Mouse (Mus musculus) cerebellum, adult 9-11 months (tissue): ENCODE measurements around the gene Hs6st3.
A peak's percentile ranks its signal among the peaks of the same experiment; 100 is the strongest.

Experiments used
- DNase-seq: peaks from one replicate; pipeline ENCODE4 v3.0.0; 2022

Hs6st3 gene

DNA sequence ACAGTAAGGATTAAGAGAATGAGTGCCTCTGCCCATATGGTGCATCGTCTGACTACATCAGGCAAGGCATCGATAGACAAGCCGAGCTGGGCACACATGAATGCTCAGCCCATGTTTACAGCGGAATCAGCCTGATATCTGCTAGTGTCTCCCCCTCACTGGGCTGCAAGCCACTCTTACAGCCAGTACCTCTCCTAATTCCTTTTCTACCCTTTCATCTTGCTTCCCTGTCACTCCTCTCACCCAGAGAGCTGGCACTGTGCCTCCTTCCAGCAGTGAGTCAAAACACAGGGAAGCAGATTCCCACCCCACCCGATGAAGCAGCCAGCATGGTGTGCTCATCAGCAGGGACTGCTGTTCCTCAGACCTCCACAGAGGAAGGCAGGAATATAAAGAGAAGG is 527.6 kb downstream of the Hs6st3 start:
- peak; percentile 11 for DNase-seq

DNA sequence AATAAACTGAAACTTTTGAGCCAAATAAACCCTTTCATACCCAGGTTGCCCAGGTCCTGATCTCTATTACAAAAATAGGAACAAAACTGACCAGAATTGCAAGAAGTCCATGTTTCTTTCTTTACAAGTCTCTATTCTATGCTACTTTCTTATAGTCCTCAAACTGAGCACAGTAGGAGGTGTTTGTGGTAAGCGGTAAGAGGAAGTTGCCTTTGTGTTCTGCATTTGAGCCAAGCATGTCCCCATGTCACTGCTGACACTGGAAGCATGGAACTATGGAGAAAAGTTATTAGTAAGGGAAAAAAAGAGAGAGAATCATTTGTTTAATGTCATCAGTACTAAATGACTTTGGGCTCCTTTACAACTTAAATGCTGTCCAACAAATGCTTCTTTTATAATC is 529.3 kb downstream of the Hs6st3 start:
- no peak for DNase-seq

DNA sequence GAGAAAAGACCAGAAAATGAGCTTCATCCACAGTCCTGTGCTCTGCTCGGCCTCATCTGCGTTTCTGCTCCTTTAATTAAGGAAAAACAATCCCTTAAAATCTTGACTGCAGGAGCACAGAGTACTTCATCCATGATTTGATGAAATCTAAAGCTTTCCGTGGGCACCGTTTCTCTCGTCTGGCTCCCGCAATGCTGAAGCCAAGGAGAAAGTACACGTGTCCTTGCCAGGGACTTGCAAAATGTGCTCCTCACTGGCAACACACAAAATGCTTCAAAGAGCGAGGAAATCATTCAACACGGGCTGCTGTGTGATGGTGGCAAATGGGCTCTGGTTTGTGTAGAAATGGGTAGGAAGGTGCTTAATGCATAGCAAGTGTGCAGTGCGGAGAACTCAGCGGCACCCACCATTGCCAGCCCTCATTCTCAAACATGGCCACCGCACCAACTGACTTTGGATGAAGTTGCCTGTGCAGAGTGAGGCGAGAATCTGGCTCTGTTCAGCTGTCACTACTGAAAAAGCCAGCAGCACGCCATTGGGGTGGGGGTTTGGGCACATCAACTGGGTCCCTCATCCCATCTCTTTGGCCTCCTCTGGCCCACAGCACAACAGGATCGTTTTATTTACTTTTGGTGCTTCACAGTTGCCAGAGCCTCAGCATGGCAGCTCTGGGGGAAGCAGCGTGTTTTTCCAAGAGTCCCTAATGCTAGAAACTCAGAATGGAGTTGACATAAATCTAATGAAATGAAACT is 532.9 kb downstream of the Hs6st3 start:
- no peak for DNase-seq

DNA sequence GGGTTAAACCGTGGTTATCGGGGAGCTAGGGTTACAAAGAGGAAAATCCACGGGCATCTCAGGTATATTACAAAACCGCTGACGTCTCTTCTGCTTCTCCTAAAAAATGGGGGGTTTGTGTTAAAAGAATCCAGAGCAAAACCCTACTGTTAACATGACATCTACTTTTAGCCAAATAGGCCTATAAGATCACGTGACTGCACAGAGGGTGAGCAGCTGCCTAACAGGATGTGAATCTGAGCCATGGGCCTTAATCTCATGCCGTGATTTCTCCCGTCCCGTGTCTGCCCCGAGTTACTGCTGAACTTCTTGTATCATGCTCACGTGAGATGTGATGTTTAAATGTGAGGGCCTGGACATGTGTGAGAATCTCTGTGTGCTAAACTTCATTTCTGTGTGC is 540.4 kb downstream of the Hs6st3 start:
- DNase-seq: no peak

DNA sequence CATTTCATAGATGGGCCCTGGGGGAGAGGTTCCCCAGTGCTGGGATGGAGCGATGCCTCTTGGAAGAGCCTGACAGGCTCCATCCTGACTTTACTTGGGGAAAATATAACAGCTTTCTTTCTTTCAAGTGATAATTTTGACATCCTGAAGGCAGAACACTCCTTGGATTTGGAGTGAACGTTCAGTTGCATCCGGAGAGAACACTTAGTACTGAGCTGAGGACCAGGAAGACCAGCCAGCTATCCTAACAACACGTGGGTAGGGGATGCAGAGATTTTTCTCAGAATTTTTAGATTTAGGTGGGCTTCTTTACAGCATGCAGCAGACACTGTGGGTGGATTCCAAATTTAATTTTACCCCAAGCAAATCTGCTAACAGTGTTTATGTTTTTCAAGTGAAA is 541.9 kb downstream of the Hs6st3 start:
- no peak for DNase-seq

DNA sequence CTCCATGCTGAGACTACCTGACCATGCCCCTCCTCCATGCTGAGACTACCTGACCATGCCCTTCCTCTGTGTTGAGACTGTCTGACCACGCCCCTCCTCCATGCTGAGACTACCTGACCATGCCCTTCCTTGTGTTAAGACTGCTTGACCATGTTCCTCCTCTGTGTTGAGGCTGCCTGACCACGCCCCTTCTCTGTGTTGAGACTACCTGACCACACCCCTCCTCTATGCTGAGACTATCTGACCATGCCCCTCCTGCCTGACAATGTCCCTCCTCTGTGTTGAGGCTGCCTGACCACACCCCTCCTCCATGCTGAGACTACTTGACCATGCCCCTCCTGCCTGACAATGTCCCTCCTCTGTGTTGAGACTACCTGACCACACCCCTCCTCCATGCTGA is 549.7 kb downstream of the Hs6st3 start:
- DNase-seq: no peak

DNA sequence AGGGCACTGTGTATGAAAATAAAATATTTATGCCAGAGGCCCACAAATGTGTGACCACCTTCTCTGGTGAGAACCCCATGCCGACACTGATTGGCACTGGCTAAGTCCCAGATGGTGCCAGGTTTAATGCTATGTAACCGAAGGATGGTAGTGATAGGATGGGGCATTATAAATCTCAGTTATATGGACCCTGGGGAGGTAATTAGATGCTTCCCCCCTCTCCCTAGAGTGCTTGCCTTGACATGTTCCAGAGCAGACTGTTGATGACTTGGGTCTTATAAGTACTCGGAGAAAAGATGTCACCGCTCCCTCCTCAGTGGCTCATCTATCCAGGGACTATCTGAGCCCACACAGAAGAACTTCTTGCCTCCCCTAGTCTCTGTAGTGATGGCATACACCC is 561.8 kb downstream of the Hs6st3 start:
- no peak for DNase-seq

DNA sequence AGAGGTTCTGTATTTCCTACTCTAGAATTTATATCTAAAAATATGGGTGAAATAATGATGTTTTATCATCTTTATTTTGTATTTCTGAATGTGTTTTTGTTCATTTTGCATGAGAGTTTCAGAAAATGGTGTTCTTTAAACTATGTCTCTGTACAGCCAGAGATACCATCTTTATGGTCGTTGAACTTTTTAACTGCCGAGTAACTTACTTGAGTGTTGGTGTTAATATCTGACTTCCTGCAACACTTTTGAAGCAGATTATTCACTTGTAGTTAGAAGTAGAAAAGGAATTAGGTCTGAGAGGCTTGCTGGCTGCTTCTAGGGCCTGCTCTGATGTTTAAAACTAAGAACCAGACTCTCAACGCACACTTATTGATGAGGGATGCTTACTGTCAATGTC is 576.6 kb downstream of the Hs6st3 start:
- DNase-seq: no peak

DNA sequence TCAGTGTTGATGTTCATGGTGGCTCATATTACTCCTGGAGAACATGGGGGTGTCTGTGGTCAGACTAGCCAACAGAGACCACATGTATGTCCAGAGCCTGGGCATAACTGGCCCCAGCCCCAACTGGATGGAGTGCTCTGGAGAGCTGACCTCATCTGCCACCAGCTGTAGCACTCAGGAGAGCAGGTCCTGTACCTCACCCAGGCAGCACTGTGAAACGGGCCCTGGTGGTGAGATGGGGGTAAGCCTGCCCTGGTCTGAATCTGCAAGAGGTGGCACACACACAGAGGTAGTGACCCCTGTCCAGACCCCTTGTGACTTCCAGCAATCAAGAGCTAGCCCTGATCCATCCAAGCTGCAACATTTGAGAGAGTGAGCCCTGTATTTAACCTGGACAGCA is 579.2 kb downstream of the Hs6st3 start:
- no peak for DNase-seq

DNA sequence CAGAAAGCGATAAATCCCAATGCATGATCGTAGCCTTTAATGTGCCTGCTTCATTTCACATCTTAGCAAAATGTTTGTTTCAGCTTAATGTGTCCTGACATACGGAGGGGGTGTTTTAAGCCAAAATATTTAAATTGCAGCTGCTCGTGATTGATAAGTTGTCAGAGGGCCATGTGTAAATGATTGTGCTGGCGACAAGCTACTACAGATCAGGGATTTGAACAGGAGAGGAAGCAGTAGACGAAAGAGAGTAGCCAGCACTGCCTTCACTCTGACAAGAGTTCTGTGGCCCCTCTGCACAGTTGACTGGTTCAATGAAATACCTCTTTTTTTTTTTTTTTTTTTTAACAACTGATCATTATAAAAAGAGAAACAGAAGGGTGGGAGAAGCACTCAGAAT is 587.0 kb downstream of the Hs6st3 start:
- no peak for DNase-seq

DNA sequence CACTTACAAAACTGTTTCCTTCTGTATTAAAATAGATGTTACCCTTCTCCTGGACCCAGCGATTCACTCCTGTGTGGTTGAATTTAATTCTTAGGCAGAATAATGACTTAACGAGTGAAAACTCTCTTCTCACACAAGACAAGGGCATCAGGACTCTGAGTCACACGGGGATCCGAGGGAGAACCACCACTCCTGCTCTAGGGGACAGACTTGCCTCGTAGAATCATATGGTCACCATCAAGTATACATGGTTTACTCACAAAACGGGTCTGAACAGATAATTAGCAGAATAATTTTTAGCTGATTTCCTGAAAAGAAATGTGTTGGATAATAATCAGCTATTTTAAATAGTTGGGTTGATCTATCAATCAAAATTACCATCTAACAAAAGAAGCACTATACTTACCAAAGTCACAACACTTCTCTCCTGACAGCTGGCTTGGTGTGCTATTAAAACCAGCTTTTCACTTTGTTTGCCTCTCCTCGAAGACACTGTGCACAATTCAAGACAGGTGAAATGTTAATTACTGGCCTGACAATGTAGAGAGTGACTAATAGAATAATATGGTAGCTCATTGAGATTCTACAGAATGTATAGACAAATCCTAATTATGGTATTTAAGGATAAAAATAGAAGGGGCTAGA is 593.4 kb downstream of the Hs6st3 start:
- DNase-seq: no peak

DNA sequence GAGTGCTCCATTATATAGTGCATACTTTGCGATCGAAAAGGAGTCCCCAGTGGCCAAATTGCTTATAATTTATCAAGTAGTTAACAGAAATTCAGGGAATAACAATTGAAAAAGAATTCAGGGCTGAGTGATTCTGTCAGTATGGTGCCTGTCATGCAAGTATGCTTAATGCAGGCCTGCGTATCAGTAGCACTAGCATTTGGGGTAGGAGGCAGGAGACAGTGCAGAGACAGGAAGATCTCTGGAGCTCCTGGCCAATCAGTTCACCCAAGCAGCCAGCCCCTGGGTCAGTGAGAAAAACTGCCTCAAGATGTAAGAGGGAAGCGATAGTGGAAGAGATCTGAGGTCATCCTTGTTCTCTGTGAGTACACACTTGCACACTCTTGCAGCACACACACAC is 594.1 kb downstream of the Hs6st3 start:
- no peak for DNase-seq

DNA sequence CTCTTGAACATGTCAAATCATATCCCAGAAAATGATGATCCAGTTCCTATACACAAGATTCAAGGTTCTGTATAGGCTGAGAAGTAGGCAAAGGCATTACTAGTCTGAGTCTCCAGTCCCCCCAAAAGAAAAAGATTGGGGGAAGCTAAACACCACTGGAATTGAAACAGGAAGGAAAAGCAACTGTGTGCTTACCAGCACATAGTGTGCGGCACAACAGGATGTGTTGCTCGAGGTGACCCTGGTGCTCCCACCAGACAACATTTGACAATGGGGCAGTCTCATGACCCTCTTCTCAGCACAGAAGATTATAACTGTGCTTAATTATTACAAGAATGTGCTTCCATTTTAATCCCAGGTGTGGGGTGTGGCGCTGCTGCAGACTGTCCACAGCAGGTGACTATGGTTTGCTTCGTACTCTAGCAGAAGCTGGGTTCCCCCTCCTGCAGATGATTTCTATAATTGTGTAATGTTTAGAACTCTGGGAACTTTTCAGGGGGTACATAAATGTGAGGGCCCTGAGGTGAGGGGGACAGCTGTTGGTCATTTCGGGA is 599.3 kb downstream of the Hs6st3 start:
- DNase-seq: no peak

DNA sequence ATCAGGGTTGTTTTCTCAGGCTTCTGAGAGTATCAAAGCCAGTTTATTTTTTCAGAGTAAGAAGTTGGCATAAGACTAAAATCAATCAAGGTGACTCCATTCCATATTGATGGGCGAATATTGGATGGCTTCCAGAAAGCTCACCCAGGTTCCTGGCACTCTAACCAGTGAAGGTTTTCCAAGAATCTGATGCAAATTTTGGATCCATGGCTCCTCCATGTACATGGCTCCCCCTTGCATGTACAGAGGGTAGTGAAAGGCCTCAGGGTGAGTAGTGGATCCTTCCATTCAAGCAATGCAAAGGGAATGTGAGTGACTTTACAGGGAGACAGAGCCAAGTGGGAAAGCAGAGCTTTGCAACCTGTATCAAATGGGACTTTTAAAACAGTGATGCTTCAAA is 603.6 kb downstream of the Hs6st3 start:
- DNase-seq: no peak

DNA sequence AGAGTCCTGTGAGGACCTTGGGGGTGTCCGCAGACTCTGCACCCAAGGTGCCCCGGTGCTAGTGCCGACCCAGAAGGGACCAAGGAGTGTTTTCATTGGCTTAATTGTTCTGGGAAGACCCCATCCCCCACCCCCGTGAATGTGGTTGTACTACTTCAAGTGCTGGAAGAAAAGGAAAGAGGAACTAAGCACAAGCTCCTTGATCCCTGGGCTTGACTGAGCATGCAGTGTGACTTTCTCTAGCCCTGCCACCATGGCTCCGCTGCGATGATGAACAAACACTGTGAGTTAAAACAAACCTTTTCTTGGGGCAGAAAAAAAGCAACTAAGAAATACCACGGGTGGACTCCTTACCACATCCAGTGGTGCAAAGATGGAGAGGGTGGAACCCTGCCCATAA is 623.2 kb downstream of the Hs6st3 start:
- DNase-seq: no peak

DNA sequence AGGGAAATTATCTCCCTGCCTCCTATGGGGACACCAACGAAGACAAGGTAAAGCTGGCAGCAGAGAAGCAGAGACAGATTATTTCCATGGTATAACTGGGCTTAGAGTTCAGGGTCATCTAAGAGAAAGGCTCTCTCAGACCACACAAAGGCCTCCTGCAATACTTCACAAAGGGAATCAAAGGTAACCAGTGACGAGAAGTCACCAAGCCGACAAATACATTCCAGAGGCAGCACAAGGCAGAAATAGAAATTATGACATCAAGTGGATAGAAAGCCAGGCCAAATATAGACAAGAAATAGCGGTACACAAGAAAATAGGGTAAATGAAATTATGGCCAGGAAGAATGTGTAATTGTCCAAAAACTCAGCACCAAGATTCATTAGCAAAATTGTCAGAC is 633.9 kb downstream of the Hs6st3 start:
- DNase-seq: no peak

DNA sequence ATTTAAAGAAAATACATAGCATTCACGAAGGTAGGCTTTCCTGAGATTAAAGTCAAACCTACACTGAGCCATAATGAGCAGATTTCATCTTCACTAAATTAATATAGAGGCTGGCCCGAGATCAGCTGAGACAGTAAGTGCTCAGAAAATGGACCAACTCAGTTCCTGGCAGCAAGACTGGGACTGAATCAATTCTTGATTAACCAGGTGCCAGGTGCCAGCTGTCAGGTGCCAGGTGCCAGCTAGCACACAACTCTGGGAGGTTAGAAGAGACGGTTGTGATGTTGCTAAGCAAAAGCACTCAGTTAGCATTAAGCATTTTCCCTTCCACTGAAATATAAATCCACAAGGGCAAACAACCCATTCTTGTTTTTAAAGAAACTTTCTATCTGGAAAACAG is 638.1 kb downstream of the Hs6st3 start:
- DNase-seq: peak; percentile 4

DNA sequence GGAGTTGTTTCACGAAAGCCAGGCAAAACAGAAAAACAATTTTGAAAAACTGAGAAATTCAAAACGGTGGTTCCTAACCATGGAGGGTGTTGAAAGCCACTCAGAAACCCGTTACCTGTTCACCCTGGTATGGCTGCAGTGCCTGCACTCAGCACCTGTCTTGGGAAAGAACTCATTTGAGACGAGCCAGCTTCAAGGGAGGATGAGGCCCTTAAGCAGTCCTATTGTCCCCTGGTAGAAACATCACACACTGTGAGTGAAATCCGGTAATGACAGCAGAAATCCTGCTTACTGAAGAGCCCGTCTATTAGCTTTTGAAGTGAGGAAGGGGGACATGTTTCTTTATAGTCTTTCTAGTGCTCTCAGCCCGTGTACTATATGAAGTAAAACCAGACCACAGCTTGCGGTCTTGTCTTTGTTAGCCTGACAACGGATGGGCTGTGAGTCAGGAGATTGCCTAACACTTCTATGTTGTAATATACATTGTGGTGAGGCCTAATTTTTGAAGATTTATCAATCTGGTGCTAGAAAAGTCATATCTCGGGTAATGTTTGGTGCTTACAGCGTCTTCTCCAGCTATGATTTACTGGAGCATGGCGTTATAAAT is 641.9 kb downstream of the Hs6st3 start:
- DNase-seq: no peak

DNA sequence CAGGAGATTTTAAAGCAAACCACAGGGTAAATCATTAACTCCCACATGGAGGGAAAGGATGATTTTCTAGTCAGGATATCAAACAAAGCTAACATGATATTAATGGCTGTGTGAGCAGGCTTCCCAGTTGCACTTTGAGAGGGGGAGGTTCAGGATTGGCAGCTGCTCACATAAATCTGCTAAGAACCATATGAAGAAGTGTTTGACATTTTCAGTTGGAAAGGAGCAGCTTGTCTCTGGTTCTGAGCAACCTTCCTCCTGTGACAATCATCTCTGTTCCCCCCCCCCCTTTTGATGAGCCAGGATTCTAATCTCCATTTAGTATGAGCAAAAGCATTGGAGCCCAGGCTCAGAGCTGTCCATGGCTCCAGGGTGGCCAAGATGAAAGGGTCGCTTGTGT is 643.0 kb downstream of the Hs6st3 start:
- no peak for DNase-seq

DNA sequence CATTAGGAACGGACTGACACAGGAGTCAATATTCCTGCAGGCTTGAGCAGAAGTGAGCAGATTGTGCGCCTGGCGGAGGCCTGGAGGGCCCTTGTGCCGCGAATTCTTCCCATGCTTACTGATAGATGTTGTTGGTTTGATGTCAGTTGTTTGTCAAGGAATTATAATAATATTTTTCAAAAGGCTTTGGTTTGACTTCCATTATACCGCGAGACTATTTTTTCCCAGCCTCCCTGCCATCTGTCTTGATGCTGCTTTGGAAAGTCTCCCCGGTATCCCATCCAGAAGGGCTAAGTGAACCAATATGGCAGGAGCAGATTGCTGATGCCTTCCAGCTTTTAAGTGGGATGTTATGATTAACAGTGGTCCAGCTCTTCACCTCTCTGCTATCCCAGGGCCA is 651.3 kb downstream of the Hs6st3 start:
- DNase-seq: no peak

DNA sequence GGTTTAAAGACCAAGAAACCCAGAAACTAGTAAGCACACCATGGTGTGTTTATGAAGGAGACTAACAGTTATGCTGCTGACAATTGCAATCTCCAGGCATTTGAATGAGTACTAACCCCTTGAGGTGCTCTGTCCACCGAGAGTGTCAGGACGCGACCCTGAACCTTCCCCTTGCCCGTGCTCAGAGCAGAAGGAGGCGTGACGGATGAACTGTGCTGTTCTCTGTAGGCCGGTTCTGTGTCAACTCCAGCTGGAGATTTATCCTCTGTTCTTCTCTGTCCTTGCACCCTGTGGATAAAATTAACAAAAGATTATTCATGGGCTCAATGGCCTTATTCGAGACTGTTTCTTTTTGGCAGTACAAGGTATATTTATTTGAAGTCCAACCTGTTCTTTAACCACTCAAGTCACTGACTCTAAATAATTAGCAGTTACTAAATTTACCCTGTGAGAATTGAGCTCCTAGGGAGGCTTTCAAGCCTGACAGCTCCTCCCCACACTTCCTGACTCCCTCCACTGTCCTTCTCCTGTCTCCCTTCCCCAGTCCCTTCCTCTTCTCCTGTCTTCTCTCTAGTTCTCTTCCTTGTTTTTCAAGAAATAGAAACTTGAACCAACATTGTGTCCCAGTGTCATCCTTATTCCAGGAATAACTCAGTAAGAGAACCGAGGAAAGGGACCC is 659.2 kb downstream of the Hs6st3 start:
- DNase-seq: no peak

DNA sequence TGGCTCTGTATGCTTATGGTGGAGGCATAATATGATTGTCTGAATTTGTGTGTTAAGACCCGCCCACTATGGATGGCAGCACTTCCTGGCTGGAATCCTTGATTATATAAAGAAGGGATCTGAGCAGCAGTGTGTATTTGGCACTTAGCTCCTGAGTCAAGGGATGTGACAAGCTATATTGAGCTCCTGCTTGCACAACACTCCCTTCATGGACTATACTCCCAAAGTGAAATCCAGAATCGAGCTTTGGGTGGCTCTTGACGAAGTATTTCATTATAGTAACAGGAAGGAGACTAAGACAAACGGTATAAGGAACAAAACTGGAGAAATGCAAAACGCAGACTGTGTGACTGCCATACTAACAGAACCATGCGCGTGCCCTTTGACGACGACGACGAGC is 660.4 kb downstream of the Hs6st3 start:
- no peak for DNase-seq

DNA sequence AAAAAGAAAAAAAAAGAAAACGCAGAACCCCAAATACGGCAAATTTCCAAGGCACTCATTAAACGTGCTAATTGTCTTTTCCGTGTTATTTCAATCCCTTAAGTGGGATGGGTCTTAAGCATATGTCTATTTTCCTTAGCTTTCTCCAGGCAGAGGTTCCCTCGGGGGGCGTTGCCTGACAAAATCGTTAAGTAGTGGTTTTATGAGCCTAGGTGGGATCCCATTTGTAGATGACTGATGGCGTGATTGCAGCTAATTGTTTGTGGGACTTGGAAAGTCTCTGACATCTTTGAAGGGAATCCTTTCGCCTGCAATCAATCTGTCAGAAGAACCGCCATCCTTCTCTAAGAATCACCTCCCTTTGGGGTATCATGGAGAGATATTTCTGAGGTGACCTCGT is 662.7 kb downstream of the Hs6st3 start:
- no peak for DNase-seq

DNA sequence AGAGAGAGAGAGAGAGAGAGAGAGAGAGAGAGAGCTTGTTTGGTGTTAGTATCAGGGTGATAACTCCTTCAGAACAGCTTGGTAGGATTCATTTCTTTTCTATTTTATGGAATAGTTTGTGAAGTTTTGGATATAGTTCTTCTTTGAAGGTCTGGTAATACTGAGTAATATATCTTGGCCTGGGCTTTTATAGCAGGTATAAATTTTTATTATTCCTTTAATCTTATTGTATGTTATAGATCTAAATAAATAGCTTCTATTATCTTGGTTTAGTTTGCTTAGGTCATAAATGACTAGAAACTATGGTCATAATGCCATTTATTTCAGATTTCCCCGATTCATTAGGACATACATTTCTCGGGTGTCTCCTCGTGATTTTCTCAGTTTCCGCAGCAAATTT is 675.8 kb downstream of the Hs6st3 start:
- no peak for DNase-seq
